In the genomic region with DNA sequence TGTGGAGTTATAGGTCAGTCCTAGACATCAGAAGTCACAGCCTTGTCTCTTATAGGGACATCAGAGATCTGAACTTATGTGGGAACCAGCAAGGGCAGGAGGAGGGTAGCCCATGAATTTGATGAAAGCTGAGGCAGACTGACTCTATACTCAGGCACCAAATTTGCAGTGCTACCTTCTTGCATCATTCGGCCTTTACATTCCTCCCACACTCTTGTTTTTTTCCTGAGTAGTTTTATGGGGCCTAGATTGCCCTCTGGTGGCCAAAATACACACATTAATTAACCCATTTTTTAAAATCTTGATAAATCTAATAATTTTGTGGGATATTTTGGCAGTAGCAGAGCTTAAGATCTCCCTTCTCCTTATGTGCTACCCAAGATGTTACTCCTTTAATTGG, we compare ENCODE assay signal across 10 mouse cellular contexts.
A peak's percentile ranks its signal among the peaks of the same experiment; 100 is the strongest.
DNase-seq lines count a peak whose midpoint lies in the region; ATAC-seq and TF ChIP-seq lines count a peak whose summit lies in the region.
"Had no signal": no experiment of that assay in that cellular context is flagged by ENCODE, and none has a peak within 500 bp of the region (broad histone marks: within the 10 kb centered on the region; RNA-seq: fewer than 3 reads in every experiment).

No protein-coding gene starts in this region.

- ATAC-seq in heart, postnatal 0 days (ENCODE audit: insufficient read depth, low read depth), result no peak
- ATAC-seq in midbrain, postnatal 0 days (ENCODE audit: low FRiP score), result no peak
- no peak for ATAC-seq in midbrain, embryonic 13.5 days
- no peak for ATAC-seq in activated CD4-positive, CD25-positive, alpha-beta regulatory T cell, adult 4 months

- no peak overlapping the region for H3K9ac ChIP-seq in heart, postnatal 0 days (replicated peaks; ENCODE audit: low read depth, low read length)
- H3K9ac ChIP-seq in midbrain, postnatal 0 days (replicated peaks; ENCODE audit: low read length, poor library complexity, severe bottlenecking), result no peak overlapping the region
- no peak overlapping the region for H3K9ac ChIP-seq in midbrain, embryonic 13.5 days (replicated peaks)

- no peak for DNase-seq in heart, postnatal 0 days (ENCODE audit: low spot score)
- no peak for DNase-seq in heart, embryonic 10.5 days (ENCODE audit: low spot score)
- DNase-seq in midbrain, postnatal 0 days (ENCODE audit: low spot score), result peak; percentile 63
- peak; percentile 57 to 65 for DNase-seq in cerebellum, postnatal 14 days
- DNase-seq in telencephalon, adult 2 months (ENCODE audit: low read depth, low spot score), result peak; percentile 50
- DNase-seq: gastrocnemius, postnatal 10 days; thymus, postnatal 14 days had no signal

- H3K4me3 ChIP-seq in heart, postnatal 0 days (ENCODE audit: low read depth, low read length), result no peak overlapping the region
- no peak overlapping the region for H3K4me3 ChIP-seq in heart, embryonic 10.5 days
- no peak overlapping the region for H3K4me3 ChIP-seq in midbrain, postnatal 0 days (ENCODE audit: low read depth, low read length)
- no peak overlapping the region for H3K4me3 ChIP-seq in midbrain, embryonic 13.5 days (replicated peaks)

- no peak overlapping the region for H3K27ac ChIP-seq in heart, postnatal 0 days (ENCODE audit: low read depth)
- no peak overlapping the region for H3K27ac ChIP-seq in heart, embryonic 10.5 days
- H3K27ac ChIP-seq in midbrain, postnatal 0 days (ENCODE audit: low read depth, low read length), result no peak overlapping the region
- H3K27ac ChIP-seq in midbrain, embryonic 13.5 days, result no peak overlapping the region
- H3K27ac ChIP-seq: macrophage had no signal

- H3K27me3 ChIP-seq in heart, postnatal 0 days (ENCODE audit: control insufficient read depth, insufficient read depth, low read length), result no peaks in the 10 kb centered on the region
- no peaks in the 10 kb centered on the region for H3K27me3 ChIP-seq in heart, embryonic 10.5 days (ENCODE audit: insufficient read depth, poor library complexity, severe bottlenecking)
- no peaks in the 10 kb centered on the region for H3K27me3 ChIP-seq in midbrain, postnatal 0 days (ENCODE audit: insufficient read depth, low read length)
- H3K27me3 ChIP-seq in midbrain, embryonic 13.5 days, result no peaks in the 10 kb centered on the region

- TF ChIP-seq CTCF in heart, postnatal 0 days (IDR thresholded peaks at IDR 0.05; ENCODE audit: low read depth), result peak; percentile 46
- peak; percentile 75 for TF ChIP-seq CTCF in midbrain, postnatal 0 days (IDR thresholded peaks at IDR 0.05)

- 46% methylated on average over 1 of the region's 1 CpGs for WGBS in heart, postnatal 0 days
- WGBS in heart, embryonic 10.5 days, result 53% methylated on average over 1 of the region's 1 CpGs
- WGBS in midbrain, postnatal 0 days, result 53% methylated on average over 1 of the region's 1 CpGs
- WGBS in midbrain, embryonic 13.5 days, result 50% methylated on average over 1 of the region's 1 CpGs

- no peaks in the 10 kb centered on the region for H3K4me1 ChIP-seq in heart, postnatal 0 days (ENCODE audit: control insufficient read depth, insufficient read depth)
- H3K4me1 ChIP-seq in heart, embryonic 10.5 days, result no peaks in the 10 kb centered on the region
- H3K4me1 ChIP-seq in midbrain, postnatal 0 days (ENCODE audit: insufficient read depth, low read length), result no peaks in the 10 kb centered on the region
- no peaks in the 10 kb centered on the region for H3K4me1 ChIP-seq in midbrain, embryonic 13.5 days (replicated peaks)

- no peak for TF ChIP-seq EP300 in heart, postnatal 0 days (IDR thresholded peaks at IDR 0.05; ENCODE audit: low read depth)

- H3K4me2 ChIP-seq in heart, postnatal 0 days (ENCODE audit: low read depth, low read length), result no peak overlapping the region
- no peak overlapping the region for H3K4me2 ChIP-seq in midbrain, postnatal 0 days (ENCODE audit: low read depth, low read length, poor library complexity, severe bottlenecking)
- no peak overlapping the region for H3K4me2 ChIP-seq in midbrain, embryonic 13.5 days (replicated peaks)

- no peaks in the 10 kb centered on the region for H3K9me3 ChIP-seq in heart, postnatal 0 days (replicated peaks; ENCODE audit: control insufficient read depth, low read length)
- H3K9me3 ChIP-seq in heart, embryonic 10.5 days, result no peaks in the 10 kb centered on the region
- no peaks in the 10 kb centered on the region for H3K9me3 ChIP-seq in midbrain, postnatal 0 days (ENCODE audit: low read length)
- no peaks in the 10 kb centered on the region for H3K9me3 ChIP-seq in midbrain, embryonic 13.5 days

- no peaks in the 10 kb centered on the region for H3K36me3 ChIP-seq in heart, postnatal 0 days (replicated peaks; ENCODE audit: control insufficient read depth, insufficient read depth, low read length)
- no peaks in the 10 kb centered on the region for H3K36me3 ChIP-seq in heart, embryonic 10.5 days
- H3K36me3 ChIP-seq in midbrain, postnatal 0 days (ENCODE audit: insufficient read depth, low read length), result peaks cover 4% of the 10 kb centered on the region; the same call in 1 of the 2 replicates
- H3K36me3 ChIP-seq in midbrain, embryonic 13.5 days, result no peaks in the 10 kb centered on the region

Comparison
In these comparisons a context has a peak if more than half of its experiments do, and no peak if none do; other contexts are left out.
1. DNase-seq: peak in midbrain, postnatal 0 days (single experiment), cerebellum, postnatal 14 days (2 of 2) and telencephalon, adult 2 months (single experiment); none in heart, postnatal 0 days (single experiment) and heart, embryonic 10.5 days (single experiment).